Mouse (Mus musculus) intestine, embryonic 14.5 days (tissue): Measurements from ENCODE around the gene Il5ra. TPM values are rescaled to one million over a fixed set of nuclear protein-coding genes. Genes with fewer than 3 reads are reported as not detected.

Source experiments
- ATAC-seq: fragments of 200-750 bp; cut with Nextera tagmentation; replicated peaks from 2 replicates; pipeline ENCODE4 v1.8.0; 2017; ENCODE audit warnings: low read depth, moderate number of reproducible peaks, moderate TSS enrichment, moderate library complexity; ENCODE audit not compliant: low FRiP score, low TSS enrichment
- DNase-seq: peaks from one replicate; pipeline ENCODE4 v3.0.0-alpha.2; 2018; ENCODE audit warnings: low spot score
- H3K27ac ChIP-seq: fragments of 300-500 bp; sonication (generic); 2 replicates; pipeline ENCODE4 v1.5.1; 2014; ENCODE audit warnings: low read depth, mild to moderate bottlenecking, control low read depth
- H3K27me3 ChIP-seq: fragments of 300-500 bp; sonication (generic); replicated peaks from 2 replicates; pipeline ENCODE4 v1.6.1; 2014; ENCODE audit warnings: low read length, control low read depth; ENCODE audit not compliant: control insufficient read depth, insufficient read depth
- H3K36me3 ChIP-seq: fragments of 300-500 bp; sonication (generic); 2 replicates; pipeline ENCODE4 v1.6.1; 2014; ENCODE audit warnings: low read length, control low read depth; ENCODE audit not compliant: control insufficient read depth, insufficient read depth
- H3K4me1 ChIP-seq: fragments of 300-500 bp; sonication (generic); replicated peaks from 2 replicates; pipeline ENCODE4 v1.6.1; 2014; ENCODE audit warnings: low read length, control low read depth, mixed read lengths; ENCODE audit not compliant: control insufficient read depth, insufficient read depth
- H3K4me2 ChIP-seq: fragments of 300-500 bp; sonication (generic); 2 replicates; pipeline ENCODE4 v1.6.1; 2014; ENCODE audit warnings: low read length
- H3K4me3 ChIP-seq: fragments of 300-500 bp; sonication (generic); 2 replicates; pipeline ENCODE4 v1.5.1; 2014; ENCODE audit warnings: low read depth, low read length, control low read depth, mixed read lengths
- H3K9ac ChIP-seq: fragments of 300-500 bp; sonication (generic); 2 replicates; pipeline ENCODE4 v1.6.1; 2014; ENCODE audit warnings: mild to moderate bottlenecking, low read length
- H3K9me3 ChIP-seq: fragments of 300-500 bp; sonication (generic); 2 replicates; pipeline ENCODE4 v1.6.1; 2016; ENCODE audit warnings: low read length, control low read depth; ENCODE audit not compliant: control insufficient read depth
- WGBS: fragments of 180-500 bp; shearing (Covaris S2); extraction: QIAGEN DNeasy Blood & Tissue Kit; methylation state at CpG from one replicate; pipeline ENCODE4 v1.1.7; 2014; 5-methylcytosine and 5-hydroxymethylcytosine counted together
- polyA plus RNA-seq: library from polyadenylated mRNA; unstranded; fragments of >200 nt; fragmentation: Nextera tagmentation; extraction: Ambion mirVana; gene quantifications from 2 replicates; pipeline ENCODE4 v1.2.1, GENCODE M21; 2014

Gene Il5ra
- polyA plus RNA-seq, 1 experiment from 2014 or later: not detected

DNA sequence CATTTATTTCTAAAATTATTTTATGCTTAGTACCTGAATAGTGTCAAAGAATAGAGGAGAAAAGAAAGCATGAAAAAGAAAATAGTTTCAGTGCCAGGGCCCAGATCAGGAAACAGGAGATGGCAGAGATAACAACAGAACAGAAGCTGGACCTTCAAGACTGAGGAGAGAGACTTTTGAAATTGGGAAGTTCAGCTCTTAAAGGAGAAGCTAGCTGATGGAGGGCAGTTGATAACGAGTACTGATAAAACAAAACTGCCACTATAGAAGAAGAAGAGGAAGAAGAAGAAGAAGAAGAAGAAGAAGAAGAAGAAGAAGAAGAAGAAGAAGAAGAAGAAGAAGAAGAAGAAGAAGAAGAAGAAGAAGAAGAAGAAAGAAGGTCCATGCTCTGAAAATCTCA, 21.1 kb downstream of the Il5ra start:
- Histone ChIP-seq H3K9ac (no peak overlapping the region), H3K4me1 (no peaks in the 10 kb centered on the region), H3K9me3 (no peaks in the 10 kb centered on the region), H3K27ac (no peak overlapping the region), H3K27me3 (no peaks in the 10 kb centered on the region), H3K4me3 (no peak overlapping the region), H3K4me2 (no peak overlapping the region), H3K36me3 (no peaks in the 10 kb centered on the region)
- DNase-seq: no peak
- 88% methylated on average over 1 of the region's 1 CpGs for WGBS
- no peak for ATAC-seq

GRCm38 (mm10) chr6:106726078-106726477, 22.8 kb downstream of the Il5ra start:
- no peaks in the 10 kb centered on the region for H3K27me3 ChIP-seq
- no peaks in the 10 kb centered on the region for H3K4me1 ChIP-seq
- no peak overlapping the region for H3K27ac ChIP-seq
- no peak overlapping the region for H3K9ac ChIP-seq
- H3K9me3 ChIP-seq: no peaks in the 10 kb centered on the region
- H3K4me3 ChIP-seq: no peak overlapping the region
- no peaks in the 10 kb centered on the region for H3K36me3 ChIP-seq
- DNase-seq (no peak), ATAC-seq (no peak)
- WGBS: 85% methylated on average over 6 of the region's 6 CpGs
- H3K4me2 ChIP-seq: no peak overlapping the region

GRCm38 (mm10) chr6:106725642-106726041, 23.2 kb downstream of the Il5ra start:
- no peak overlapping the region for H3K4me2 ChIP-seq
- ATAC-seq: no peak
- H3K4me1 ChIP-seq: no peaks in the 10 kb centered on the region
- no peaks in the 10 kb centered on the region for H3K27me3 ChIP-seq
- no peaks in the 10 kb centered on the region for H3K36me3 ChIP-seq
- 79% methylated on average over 4 of the region's 4 CpGs for WGBS
- H3K9me3 ChIP-seq: no peaks in the 10 kb centered on the region
- no peak overlapping the region for H3K9ac ChIP-seq
- no peak for DNase-seq
- H3K27ac ChIP-seq: no peak overlapping the region
- no peak overlapping the region for H3K4me3 ChIP-seq

DNA sequence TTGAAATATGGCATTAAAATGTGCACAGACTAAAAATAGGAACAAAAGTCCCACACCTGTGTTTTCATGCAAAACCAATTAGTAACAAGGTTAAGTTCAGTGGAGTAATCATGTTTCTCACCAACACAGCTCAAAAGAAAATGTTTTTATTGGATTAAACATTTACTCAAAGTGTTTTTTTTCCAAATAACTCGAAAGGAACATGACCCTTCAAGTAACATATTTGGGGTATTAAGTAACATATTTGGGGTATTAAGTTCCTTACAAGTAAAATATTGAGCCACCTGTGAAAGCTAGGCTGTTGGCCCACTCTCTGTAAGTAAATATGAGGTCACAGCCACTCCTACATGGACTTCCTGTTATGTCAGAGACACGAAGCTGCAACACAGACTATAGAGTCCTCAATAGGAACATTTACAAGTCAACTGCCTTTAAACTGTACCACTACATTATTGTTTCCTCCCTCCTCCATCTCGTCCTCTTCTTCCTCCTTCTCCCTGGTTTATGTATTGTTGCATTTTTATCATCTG, 43.3 kb downstream of the Il5ra start:
- Histone ChIP-seq H3K27ac (no peak overlapping the region), H3K4me2 (no peak overlapping the region), H3K9me3 (no peaks in the 10 kb centered on the region), H3K27me3 (no peaks in the 10 kb centered on the region), H3K9ac (no peak overlapping the region), H3K4me1 (no peaks in the 10 kb centered on the region), H3K4me3 (no peak overlapping the region), H3K36me3 (no peaks in the 10 kb centered on the region)
- no peak for DNase-seq
- WGBS: 60% methylated on average over 3 of the region's 3 CpGs
- ATAC-seq: no peak

GRCm38 (mm10) chr6:106701931-106702330, 46.9 kb downstream of the Il5ra start:
- ATAC-seq: no peak
- 64% methylated on average over 3 of the region's 3 CpGs for WGBS

DNA sequence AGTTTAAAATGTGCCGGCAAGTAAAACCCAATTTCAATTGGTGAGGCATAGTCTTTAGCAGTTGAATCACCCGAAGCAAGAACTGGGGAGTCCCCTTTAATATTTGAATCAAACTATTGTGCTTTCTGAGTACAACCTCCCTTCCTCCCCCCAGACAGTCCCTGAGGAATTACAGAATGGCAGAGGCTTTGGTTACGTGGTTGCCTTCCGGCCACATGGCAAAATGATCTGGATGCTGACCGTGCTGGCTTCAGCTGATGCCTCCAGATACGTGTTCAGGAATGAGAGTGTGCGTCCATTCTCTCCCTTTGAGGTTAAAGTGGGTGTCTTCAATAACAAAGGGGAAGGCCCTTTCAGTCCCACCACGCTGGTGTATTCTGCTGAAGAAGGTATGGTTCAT, 73.3 kb downstream of the Il5ra start:
- H3K9me3 ChIP-seq: no peaks in the 10 kb centered on the region

More at GRCm38 (mm10) chr6:106701931-106702330, 46.9 kb downstream of the Il5ra start:
- H3K9me3 ChIP-seq: no peaks in the 10 kb centered on the region
- DNase-seq: no peak
- no peaks in the 10 kb centered on the region for H3K27me3 ChIP-seq
- H3K9ac ChIP-seq: no peak overlapping the region
- no peaks in the 10 kb centered on the region for H3K4me1 ChIP-seq
- no peak overlapping the region for H3K27ac ChIP-seq
- H3K4me2 ChIP-seq: no peak overlapping the region
- no peak overlapping the region for H3K4me3 ChIP-seq
- no peaks in the 10 kb centered on the region for H3K36me3 ChIP-seq

GRCm38 (mm10) chr6:106663780-106664651, 84.8 kb downstream of the Il5ra start:
- H3K9me3 ChIP-seq: no peaks in the 10 kb centered on the region
- no peak overlapping the region for H3K4me2 ChIP-seq
- H3K27me3 ChIP-seq: no peaks in the 10 kb centered on the region
- H3K36me3 ChIP-seq: no peaks in the 10 kb centered on the region
- H3K4me1 ChIP-seq: no peaks in the 10 kb centered on the region
- no peak overlapping the region for H3K27ac ChIP-seq
- H3K4me3 ChIP-seq: no peak overlapping the region
- no peak for DNase-seq
- WGBS: 42% methylated on average over 6 of the region's 6 CpGs
- H3K9ac ChIP-seq: no peak overlapping the region
- ATAC-seq: no peak

More for the DNA sequence above, 73.3 kb downstream of the Il5ra start:
- no peak overlapping the region for H3K9ac ChIP-seq
- no peaks in the 10 kb centered on the region for H3K27me3 ChIP-seq
- no peaks in the 10 kb centered on the region for H3K36me3 ChIP-seq
- H3K27ac ChIP-seq: no peak overlapping the region
- H3K4me1 ChIP-seq: no peaks in the 10 kb centered on the region
- H3K4me2 ChIP-seq: no peak overlapping the region
- 83% methylated on average over 8 of the region's 8 CpGs for WGBS
- DNase-seq (no peak), ATAC-seq (no peak)
- no peak overlapping the region for H3K4me3 ChIP-seq
